Mouse (Mus musculus): ENCODE results near the gene Fam166b.

The Fam166b gene

DNA sequence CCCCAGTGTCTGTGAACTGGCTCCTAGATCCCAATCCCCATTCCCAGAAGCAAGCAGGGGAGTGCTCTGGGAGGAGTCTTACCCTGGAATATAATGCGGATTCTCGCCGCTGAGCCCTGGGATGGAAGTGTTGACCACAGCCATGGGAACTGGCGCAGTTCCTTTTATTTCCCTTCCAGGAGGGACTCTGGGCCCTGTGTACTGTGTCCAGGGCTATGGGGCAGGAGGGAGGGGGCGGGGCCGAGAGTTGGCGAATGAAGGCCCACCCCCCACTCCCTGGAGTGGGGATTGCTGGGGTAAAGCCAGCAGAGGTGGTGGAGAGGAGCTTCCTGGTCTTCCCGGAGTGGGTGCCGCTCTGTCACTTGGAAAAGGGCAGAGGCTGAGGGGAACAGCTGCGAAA, at the start of gene Fam166b:
Gene Fam166b, minus strand, starts transcription at position 189 of the 400 bp plus-strand sequence.
- DNase-seq, result no peak

- peak; percentile 63 to 80 for DNase-seq
These were observed 49.6 kb upstream of the Fam166b start for GRCm38 (mm10) chr4:43478534-43478858.

GRCm38 (mm10) chr4:43477857-43478533, 49.1 kb upstream of the Fam166b start:
- peak; percentile 80 to 87 for DNase-seq

- DNase-seq, result no peak
These were observed 47.7 kb upstream of the Fam166b start for GRCm38 (mm10) chr4:43476604-43477003.

DNA sequence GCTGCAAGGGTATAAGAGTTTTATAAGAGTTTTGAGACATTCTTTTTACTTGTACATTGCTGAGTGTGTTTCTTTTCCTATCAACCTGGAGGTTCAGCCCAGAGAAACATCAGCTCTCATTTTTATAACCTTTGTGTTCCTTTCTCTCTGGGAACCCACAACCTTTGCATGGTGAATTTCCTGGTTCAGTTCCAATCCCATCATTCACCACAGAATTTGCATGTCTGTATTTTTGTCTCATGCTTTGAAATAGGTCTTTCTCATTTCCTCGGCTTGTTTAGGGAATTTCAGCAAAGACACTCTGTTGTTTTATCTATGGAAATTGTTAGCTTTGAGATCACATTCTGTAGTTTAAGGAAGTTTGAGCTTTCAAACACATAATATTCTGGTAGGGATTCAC, 44.7 kb upstream of the Fam166b start:
- no peak for DNase-seq

DNA sequence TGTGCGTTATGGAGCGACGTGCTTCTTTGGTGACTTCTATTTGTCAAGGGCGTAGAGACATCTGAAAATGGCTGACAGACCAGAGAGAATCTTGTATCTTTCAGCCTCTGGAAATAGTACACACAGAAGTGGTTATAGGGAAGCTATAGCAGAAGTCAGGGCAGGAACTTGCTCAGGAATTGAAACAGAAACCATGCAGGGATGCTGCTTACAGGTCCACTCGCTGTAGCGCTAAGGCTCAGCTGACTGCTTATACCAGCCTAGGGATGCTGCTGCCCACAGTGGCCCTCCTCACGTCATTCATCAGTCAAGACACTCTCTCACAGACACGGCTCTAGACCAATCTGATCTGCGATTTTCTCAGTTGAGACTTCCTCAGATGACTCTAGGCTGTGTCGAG, 41.4 kb upstream of the Fam166b start:
- no peak for DNase-seq

GRCm38 (mm10) chr4:43466872-43467271, 37.9 kb upstream of the Fam166b start:
- DNase-seq, result no peak

- DNase-seq, result no peak
These were observed 37.0 kb upstream of the Fam166b start for GRCm38 (mm10) chr4:43465935-43466334.

- no peak for DNase-seq
These were observed 34.2 kb upstream of the Fam166b start for GRCm38 (mm10) chr4:43463102-43463501.

DNA sequence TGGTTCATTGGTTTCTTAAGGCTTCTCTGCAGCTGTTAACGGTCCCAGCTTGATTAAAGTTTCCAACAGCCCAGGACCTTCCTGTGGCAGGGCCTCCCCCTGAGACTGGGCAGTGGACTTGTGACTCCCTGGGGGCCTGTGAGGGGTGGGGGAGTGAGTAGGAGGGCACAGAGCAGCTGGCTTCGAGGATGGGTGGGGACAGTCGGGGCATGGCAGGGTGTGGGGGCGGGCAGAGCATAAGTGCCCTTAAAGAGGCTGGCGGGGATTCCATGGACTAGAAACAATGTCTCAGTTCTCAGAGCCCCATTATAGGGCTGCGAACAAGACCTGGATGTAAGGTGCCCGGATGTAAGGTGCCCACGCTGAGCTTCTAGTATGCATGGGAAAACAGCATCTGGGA, 28.2 kb upstream of the Fam166b start:
- no peak for DNase-seq

DNA sequence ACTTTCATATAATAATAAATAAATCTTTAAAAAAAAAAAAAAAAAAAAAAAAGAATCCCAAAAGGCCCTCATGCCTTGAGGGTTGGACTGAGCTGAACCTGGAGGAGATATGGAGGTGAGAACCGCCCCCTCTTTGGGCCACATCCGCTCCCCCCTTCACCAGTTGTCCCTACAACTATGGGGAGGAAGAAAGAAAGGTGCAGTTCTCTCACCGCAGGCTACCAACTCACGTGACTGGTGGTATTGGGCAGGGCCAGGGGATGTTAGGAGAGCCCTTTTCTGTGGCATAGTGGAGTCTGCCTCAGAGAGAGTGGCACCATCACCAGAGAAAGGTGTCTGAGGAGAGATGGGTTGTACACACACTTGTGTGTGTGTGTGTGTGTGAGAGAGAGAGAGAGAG, 27.5 kb upstream of the Fam166b start:
- DNase-seq, result peak; percentile 56 to 77

- DNase-seq, result no peak
These were observed 25.3 kb upstream of the Fam166b start, which contains the start of gene Cd72 for GRCm38 (mm10) chr4:43454041-43454836. TSS of gene Cd72 (minus strand) at chr4:43454628.

- no peak for DNase-seq
These were observed 24.5 kb upstream of the Fam166b start for GRCm38 (mm10) chr4:43453413-43453812.

DNA sequence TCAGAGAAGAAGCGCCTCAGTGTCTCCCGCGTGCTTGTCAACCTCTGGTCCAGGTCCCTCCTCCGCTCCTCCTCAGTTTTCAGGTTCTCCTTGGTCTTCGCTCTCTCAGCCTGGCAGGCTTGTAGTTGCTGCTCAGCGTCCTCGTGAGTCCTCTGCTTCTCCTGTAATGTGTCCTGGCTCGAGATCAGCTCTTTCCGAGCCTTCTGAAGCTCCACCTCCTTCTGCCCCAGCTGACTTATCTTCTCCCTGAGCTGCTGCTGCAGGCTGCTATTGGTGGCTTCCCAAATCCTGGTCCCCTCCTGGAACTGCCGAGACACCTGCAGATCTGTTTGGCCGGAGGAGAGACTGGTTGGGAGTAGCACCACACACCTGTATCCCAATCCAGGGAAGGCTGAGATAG, 23.4 kb upstream of the Fam166b start:
- no peak for DNase-seq

- DNase-seq, result no peak
These were observed 19.6 kb upstream of the Fam166b start for GRCm38 (mm10) chr4:43448554-43448953.

- DNase-seq, result no peak
These were observed 18.3 kb upstream of the Fam166b start for GRCm38 (mm10) chr4:43447251-43447650.

- no peak for DNase-seq
These were observed 14.6 kb upstream of the Fam166b start for GRCm38 (mm10) chr4:43443511-43443910.

- DNase-seq, result peak in 1 of 2 experiments; percentile 62
These were observed 13.8 kb upstream of the Fam166b start for GRCm38 (mm10) chr4:43442456-43443361.

GRCm38 (mm10) chr4:43442044-43442443, 13.1 kb upstream of the Fam166b start:
- peak; percentile 99 for DNase-seq

GRCm38 (mm10) chr4:43441639-43442038, 12.7 kb upstream of the Fam166b start, which contains the start of gene Tesk1:
TSS of gene Tesk1 (plus strand) at chr4:43441939.
- no peak for DNase-seq

DNA sequence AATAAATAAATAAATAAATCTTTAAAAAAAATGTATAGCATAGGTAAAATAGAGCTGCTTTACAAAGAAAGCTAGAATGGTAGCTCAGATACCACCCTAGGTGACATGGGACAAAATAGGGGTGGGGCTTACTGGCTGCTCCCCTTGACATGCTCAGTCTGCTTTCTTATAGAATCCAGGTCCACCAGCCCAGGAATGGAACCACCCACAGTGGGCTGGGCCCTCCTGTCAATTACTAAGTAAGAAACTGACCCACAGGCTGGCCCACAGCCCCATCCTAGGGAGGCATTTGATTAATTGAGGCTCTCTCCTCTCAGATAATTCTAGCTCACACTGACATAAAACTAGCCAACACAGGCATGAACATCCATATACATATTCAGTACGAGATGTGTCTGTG, 3.9 kb upstream of the Fam166b start:
- no peak for DNase-seq

DNA sequence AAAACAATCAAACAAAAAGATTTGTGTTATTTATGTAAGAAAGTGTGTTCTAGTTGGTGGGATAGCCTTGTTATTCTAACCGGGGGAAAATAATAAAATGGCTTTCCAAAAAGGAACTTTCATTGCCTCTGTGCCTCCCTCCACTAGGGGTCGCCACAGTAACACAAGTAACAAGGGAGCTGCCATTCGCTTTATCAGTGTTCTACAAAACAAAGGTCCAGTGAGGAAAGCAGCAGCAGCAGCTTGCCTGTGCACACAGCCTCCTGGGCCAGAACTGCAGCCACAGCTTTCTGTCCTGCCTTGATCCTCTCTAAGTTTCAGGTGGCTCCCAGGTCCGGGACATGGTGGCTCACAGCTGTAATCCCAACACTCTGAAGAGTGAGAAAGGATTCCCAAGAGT, 2.8 kb upstream of the Fam166b start:
- DNase-seq, result no peak

- DNase-seq, result peak in 1 of 2 experiments; percentile 28
These were observed 613 bp downstream of the Fam166b start for GRCm38 (mm10) chr4:43428180-43428861.
